7 mouse cellular contexts compared by ENCODE assay signal in the genomic region with DNA sequence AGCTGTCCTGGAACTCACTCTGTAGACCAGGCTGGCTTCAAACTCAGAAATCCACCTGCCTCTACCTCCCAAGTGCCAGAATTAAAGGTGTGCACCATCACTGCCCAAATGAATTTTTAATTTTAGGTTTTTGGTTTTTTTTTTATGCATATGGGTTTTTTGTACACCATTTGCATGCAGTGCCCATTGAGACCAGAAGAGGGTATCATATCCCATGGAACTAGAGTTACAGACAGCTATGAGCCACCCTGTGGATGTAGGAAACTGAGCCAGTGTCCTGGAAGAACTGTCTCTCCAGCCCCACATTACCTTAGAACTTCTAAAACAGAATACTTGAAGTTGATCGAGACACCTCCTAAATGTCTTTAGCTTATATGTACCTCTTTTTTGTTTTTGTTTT. TPM values are rescaled to one million over a fixed set of nuclear protein-coding genes. Genes with fewer than 3 reads are reported as not detected.
DNase-seq lines count a peak whose midpoint lies in the region; ATAC-seq lines count a peak whose summit lies in the region.

No protein-coding gene starts in this region.

- peak; percentile 24 for DNase-seq in hindbrain, embryonic 11.5 days (ENCODE audit: low spot score)
- no peak for DNase-seq in hindbrain, embryonic 14.5 days (ENCODE audit: low spot score)
- DNase-seq in 3T3-L1 (ENCODE audit: low read depth, low spot score) = peak; percentile 77
- peak; percentile 56 for DNase-seq in CD4-positive, CD25-positive, alpha-beta regulatory T cell, adult 2 months (ENCODE audit: low read depth, low spot score)
- peak; percentile 34 for DNase-seq in embryo, embryonic 11 days
- no peak for DNase-seq in testis, postnatal 14 days (ENCODE audit: low spot score)
- no peak for DNase-seq in layer of hippocampus, adult 9-10 months (ENCODE audit: low spot score)

- ATAC-seq in hindbrain, embryonic 11.5 days (ENCODE audit: low FRiP score) = no peak
- ATAC-seq in hindbrain, embryonic 14.5 days (ENCODE audit: low FRiP score) = no peak

- 89% methylated on average over 1 of the region's 1 CpGs for WGBS in hindbrain, embryonic 11.5 days
- WGBS in hindbrain, embryonic 14.5 days = 91% methylated on average over 1 of the region's 1 CpGs

- no peak overlapping the region for H3K27ac ChIP-seq in hindbrain, embryonic 11.5 days (ENCODE audit: low read depth, low read length)
- no peak overlapping the region for H3K27ac ChIP-seq in hindbrain, embryonic 14.5 days

- H3K9ac ChIP-seq in hindbrain, embryonic 11.5 days (ENCODE audit: low read depth, low read length) = no peak overlapping the region
- H3K9ac ChIP-seq in hindbrain, embryonic 14.5 days = no peak overlapping the region

- H3K4me1 ChIP-seq in hindbrain, embryonic 11.5 days (replicated peaks; ENCODE audit: control insufficient read depth, insufficient read depth, low read length) = no peaks in the 10 kb centered on the region
- H3K4me1 ChIP-seq in hindbrain, embryonic 14.5 days (replicated peaks; ENCODE audit: control insufficient read depth, insufficient read depth, low read length) = no peaks in the 10 kb centered on the region

- H3K9me3 ChIP-seq in hindbrain, embryonic 11.5 days (ENCODE audit: control insufficient read depth, low read length) = no peaks in the 10 kb centered on the region
- no peaks in the 10 kb centered on the region for H3K9me3 ChIP-seq in hindbrain, embryonic 14.5 days (ENCODE audit: control insufficient read depth, low read length)

- H3K27me3 ChIP-seq in hindbrain, embryonic 11.5 days (ENCODE audit: control insufficient read depth, insufficient read depth, low read length) = no peaks in the 10 kb centered on the region
- no peaks in the 10 kb centered on the region for H3K27me3 ChIP-seq in hindbrain, embryonic 14.5 days (ENCODE audit: control insufficient read depth, insufficient read depth, low read length)

- H3K36me3 ChIP-seq in hindbrain, embryonic 11.5 days (ENCODE audit: control insufficient read depth, insufficient read depth, low read length) = no peaks in the 10 kb centered on the region
- peaks cover 60% of the 10 kb centered on the region for H3K36me3 ChIP-seq in hindbrain, embryonic 14.5 days (replicated peaks; ENCODE audit: control insufficient read depth, insufficient read depth)

- no peak overlapping the region for H3K4me3 ChIP-seq in hindbrain, embryonic 11.5 days (ENCODE audit: low read depth, low read length)
- H3K4me3 ChIP-seq in hindbrain, embryonic 14.5 days (replicated peaks; ENCODE audit: low read length) = no peak overlapping the region

- H3K4me2 ChIP-seq in hindbrain, embryonic 11.5 days (replicated peaks; ENCODE audit: low read depth, low read length) = no peak overlapping the region
- H3K4me2 ChIP-seq in hindbrain, embryonic 14.5 days (replicated peaks) = no peak overlapping the region

RNA-seq across cellular contexts. Expression of a gene that starts 16.5 kb away (rescaled TPM):
- 29.8 and 35.3 TPM in 2 replicates for polyA plus RNA-seq in hindbrain, embryonic 11.5 days (2014; fragmentation: Nextera tagmentation; extraction: Ambion mirVana)
- 93.9 and 108 TPM in 2 replicates for polyA plus RNA-seq in hindbrain, embryonic 14.5 days (2014; fragmentation: Nextera tagmentation; extraction: Ambion mirVana)

RNA-seq across cellular contexts. Expression of a gene that starts 54.2 kb away (rescaled TPM):
- polyA plus RNA-seq in hindbrain, embryonic 11.5 days (2014; fragmentation: Nextera tagmentation; extraction: Ambion mirVana) = 24.2 and 25.6 TPM in 2 replicates
- polyA plus RNA-seq in hindbrain, embryonic 14.5 days (2014; fragmentation: Nextera tagmentation; extraction: Ambion mirVana) = 67.2 and 67.7 TPM in 2 replicates

Comparison
In these comparisons a context has a peak if more than half of its experiments do, and no peak if none do; other contexts are left out.
1. DNase-seq: peak in hindbrain, embryonic 11.5 days (single experiment), 3T3-L1 (single experiment), CD4-positive, CD25-positive, alpha-beta regulatory T cell, adult 2 months (single experiment) and embryo, embryonic 11 days (single experiment); none in hindbrain, embryonic 14.5 days (single experiment), testis, postnatal 14 days (single experiment) and layer of hippocampus, adult 9-10 months (single experiment).